Mouse (Mus musculus): ENCODE data around the gene Dna2. TPM values are rescaled to one million over a fixed set of nuclear protein-coding genes. Genes with fewer than 3 reads are reported as not detected.
A peak's percentile ranks its signal among the peaks of the same experiment; 100 is the strongest.

Gene Dna2
- total RNA-seq, 2 experiments from 2014 or later = 0.95 to 1.2 TPM

DNA sequence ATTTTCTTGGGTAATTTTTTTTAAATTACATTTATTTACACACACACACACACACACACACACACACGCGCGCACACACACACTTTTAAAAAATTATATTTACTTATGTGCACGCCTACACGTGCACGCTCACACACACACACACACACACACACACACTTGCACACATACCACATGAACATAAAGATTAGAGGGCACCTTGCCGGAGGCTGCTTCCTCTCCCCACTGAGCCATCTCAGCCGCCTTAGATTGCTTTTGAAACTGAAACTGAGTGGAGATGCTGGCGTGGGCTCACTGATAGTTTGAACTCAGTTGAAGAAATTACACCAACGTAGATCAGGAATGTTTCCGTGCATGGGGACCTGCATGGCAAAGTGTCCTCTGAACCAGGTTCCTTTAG lies 37.2 kb downstream of the Dna2 start:
- no peak for DNase-seq

DNA sequence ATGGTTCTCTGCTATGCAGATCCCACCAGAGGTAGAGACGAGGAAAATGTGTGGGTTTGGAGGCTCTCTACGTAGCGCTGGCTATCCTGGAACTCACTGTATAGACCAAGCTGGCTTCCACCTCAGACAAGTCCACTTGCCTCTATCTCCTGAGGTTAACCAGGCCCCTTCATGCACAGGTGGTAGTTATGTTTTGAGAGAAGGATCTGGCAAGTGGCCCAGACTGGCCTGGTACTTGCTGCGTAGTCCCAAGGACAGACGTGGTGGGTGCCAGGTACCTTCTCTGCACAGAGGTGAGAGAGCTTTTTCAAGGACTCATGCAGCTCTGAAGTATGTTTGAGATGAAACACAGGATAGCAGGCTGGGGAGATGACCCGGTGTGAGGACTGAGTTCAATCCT lies 37.7 kb downstream of the Dna2 start:
- DNase-seq = no peak

DNA sequence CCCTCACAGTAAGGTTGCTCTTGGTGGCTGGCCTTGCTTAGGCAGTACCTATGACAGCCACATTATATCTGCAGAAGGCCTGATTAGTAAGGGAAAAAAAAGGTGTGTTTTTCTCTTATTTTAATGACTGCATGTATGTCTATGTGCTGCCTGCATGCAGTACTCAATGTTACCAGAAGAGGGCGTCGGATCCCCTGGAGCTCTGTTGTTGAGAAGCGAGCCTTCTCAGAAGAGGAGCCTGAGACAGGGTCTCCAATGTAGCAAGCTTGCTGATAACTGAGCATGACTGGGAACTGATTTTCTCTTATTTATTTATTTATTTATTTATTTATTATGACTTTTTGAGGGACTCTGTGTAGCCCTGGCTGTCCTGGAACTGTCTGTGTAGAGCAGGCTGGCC lies 40.5 kb downstream of the Dna2 start:
- no peak for DNase-seq

DNA sequence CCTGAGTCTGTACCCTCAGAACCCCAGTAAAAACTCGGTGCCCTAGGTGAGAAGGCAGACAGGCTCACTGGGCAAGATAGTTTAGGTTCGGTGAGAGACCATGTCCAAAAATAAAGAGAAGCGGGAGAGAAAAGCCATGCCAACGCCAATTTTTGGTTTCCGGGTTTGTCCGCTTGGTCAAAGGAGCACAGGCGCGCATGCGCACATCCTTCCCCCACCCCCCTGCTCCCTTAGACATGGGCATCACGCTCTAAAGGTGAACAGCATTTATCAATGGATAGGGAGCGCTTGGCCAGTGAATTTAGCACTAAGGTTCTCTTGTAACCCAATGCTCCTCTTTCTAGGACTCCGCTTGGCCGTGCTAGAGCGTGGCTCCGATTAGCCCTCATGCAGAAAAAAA lies 43.8 kb downstream of the Dna2 start:
- DNase-seq = no peak

DNA sequence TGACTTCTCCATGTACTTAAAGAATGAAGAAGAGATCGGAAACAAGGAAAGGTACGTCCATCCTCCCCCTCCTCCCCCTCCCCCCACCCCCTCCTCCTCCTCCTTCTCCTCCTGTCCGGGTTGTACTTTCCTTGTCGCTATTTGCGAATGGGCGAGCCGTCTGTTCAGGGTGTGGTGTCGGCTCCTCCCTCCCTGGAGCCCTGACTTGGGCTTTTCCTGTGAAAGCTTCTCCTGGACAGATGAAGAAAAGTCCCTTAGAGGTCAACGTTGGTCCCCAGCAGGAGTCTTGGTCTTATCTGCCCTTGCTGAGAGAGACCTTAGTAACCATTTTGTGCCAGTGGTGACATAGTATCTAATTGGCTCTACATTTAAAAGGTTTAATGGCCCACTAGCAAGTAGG lies 47.2 kb downstream of the Dna2 start:
- no peak for DNase-seq

DNA sequence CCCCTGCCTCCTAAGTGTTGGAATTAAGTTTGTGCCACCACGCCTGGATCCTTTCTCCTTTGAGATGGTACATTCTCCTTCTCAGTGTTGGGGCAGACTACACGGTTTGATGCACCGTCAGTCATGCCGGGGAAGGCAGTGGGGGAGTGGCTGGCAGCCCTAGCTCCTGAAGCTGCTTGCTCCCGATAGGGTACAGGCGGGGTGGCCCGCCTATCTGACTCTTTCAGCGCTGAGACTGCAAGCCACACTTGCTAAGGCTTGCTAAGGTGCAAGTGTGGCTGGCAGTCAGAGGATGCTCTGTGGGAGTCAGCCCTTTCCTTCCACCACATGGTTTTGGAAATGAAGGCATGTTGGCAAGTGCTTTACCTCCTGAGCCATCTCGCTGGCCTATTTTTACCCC lies 53.8 kb downstream of the Dna2 start:
- no peak for DNase-seq

DNA sequence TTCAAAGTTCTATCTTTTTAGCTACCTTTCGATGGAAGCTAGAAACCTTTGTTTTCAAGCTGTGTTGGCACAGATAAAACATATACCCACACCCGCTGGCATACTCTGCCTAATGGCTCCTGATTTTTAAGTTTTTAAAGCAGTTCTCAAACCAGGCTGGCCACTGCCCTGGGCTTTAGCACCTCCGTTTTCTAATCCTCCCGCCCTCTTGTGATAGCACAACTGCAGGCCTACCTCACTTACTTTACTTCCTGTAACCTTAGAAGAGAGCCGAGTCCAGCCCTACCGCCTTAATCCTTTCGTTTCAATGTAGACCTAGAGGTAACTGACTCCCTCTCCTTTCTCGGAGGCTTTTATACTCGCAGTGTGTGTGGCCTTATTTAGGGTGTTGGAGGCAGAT lies 56.4 kb downstream of the Dna2 start:
- no peak for DNase-seq

DNA sequence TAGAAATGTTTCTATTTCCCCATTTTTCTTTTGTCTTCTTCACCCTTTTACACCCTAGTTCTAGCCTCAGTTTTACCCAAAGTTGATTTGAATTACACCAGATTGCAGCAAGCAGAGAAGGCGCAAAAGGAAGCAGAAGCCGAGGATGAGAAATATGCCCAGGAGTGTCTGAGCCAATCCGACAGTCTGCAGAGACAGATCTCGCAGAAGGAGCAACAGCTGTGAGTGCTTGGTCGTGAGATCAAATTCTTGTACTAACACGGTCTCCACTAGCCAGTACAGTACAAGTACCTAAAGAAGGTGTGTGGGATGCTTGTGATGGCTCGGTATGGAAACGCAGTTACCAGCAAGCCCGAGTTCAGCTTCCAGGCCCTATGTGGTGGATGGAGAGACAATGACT lies 57.7 kb downstream of the Dna2 start:
- DNase-seq = peak; percentile 48 to 57

DNA sequence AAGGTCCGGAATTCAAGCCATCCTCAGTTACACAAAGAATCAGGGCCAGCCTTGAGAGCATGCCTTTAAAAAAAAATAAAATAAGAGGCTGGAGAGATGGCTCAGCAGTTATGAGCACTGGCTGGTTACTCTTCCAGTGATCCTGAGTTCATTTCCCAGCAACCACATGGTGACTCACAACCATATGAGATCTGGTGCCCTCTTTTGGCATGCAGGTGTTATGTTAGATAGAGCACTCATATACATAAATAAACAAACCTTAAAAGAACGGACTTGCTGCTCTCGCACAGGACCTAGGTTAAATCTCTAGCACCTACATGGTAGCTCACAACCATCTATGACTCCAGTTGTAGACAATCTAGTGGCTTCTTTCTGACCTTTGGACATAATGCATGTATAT lies 61.4 kb downstream of the Dna2 start:
- no peak for DNase-seq

DNA sequence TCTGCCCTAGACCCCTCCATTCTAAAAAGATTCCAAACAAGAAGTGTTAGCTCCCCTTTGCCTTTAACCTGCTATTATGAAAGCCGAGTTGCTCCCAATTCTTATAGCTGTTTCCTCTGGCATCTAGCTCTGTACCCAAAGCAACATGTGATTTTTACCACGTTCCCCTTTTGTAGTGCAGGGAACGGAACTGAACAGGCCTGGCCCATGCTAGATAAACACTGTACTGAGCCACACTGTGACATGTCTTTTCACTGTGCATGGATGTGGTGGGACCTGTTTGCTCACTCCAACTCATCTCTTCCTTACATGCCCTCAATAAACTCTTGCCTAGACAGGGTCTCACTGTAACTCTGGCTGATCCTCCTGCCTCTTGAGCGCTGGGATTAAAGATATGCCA lies 63.4 kb downstream of the Dna2 start:
- DNase-seq = no peak

DNA sequence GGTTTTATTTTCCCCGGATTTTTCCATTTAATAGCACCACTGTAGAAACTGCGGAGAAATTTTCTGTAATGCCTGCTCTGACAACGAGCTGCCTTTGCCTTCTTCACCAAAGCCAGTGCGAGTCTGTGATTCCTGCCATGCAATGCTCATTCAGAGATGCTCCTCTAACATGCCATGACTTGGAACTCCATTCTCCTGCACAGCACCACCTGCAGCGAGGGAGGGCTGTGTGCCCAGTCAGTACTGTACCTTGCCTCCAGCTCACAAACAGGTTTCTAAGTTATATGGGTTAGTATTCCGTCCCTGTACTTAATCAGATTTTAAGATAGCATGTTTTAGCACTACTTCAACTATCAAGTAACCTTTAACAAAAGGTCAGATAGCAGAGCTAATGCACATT lies 64.7 kb downstream of the Dna2 start:
- no peak for DNase-seq

DNA sequence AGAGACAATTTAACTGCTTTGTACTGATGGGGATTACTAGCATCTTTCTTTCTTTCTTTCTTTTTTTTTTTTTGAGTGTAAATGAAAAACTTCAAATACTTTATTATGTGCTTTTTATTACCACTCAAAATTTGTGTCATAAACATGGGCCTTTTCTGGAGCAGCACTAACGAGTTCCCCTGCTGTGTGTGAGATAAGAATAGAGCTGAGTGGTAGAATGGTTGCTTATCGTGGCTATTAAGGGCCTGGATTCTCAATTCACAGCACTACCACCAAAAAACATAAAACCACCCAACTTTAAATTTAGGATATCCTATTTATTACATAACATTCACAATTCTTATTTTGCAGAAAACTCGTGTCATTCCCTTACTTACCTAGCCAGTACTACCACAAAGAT lies 66.7 kb downstream of the Dna2 start:
- no peak for DNase-seq

DNA sequence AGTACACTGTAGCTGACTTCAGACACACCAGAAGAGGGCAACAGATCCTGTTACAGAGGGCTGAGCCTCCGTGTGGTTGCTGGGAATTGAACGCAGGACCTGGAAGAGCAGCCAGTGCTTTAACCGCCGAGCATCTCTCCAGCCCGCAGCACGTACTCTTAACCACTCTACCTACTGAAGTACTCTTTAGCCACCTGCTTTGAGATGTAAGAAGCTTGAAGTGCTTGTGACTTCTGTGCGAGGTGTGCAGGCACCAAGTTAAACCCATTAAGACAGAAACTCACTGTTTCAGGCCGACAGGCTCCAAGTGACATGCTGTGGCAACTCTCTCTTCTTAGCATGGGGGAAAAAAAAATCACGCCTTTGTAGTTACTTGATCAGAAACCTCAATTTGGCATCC lies 67.3 kb downstream of the Dna2 start:
- DNase-seq = no peak

DNA sequence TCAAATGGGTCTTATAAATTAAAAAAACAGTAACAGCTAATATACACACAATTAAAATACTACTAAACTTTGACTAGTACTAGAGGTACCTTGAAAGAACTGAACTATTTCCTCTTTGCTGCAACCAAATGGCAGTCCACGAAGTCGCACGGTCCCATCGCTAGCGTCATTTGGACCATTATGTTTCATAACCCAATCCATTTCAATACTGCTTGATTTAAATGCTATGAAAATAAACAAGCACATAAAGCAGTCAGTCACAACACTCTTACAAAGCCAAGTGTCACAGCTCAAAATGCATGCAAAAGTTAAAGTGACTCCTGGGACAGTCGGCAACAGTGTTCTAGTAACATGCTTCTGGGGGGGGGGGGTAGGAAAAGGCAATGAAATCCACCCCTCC lies 72.5 kb downstream of the Dna2 start:
- DNase-seq = no peak

DNA sequence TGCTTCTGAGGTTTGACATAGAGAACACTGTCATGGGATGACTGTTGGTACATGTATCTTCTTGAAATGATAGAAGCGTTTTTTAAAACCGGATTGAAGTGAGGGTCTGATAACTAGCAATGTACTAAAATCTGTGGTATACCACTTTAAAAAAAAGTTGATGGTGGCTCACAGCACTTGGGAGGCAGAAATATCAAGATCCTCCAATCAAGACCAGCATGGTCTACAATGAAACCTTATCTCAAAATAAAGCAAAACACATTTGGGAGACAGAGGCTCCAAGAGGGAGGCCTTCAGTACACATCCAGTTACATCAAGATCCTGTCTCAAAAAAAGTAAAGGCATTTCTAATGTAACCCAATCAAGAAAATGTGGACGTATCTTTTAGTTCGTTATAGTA lies 74.9 kb downstream of the Dna2 start:
- DNase-seq = no peak

DNA sequence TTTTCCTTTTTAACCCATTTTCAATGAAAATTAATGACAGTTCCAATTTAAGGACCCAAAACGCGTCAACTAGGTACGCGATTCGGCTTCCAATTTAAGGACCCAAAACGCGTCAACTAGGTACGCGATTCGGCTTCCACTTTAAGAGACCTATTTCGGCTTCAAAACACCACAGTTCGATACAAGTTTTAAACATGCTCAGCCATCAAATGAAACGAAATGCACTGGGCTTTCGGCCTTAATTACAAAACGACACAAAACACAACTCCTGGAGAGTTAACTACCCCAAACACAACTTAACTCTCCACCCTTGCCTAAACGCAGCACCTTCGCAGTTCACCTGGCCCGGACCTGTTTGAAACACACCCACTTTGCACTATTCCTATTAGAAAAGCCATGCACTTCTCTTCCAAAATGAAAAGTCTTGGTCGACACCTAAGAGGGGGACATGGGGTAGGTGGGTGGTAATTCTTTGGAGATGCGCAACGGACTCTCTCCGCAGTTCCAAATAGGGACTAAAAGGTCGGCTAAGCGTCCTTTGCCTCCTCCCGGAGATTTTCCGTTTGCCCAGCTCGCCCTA lies 75.8 kb downstream of the Dna2 start:
- no peak for DNase-seq

DNA sequence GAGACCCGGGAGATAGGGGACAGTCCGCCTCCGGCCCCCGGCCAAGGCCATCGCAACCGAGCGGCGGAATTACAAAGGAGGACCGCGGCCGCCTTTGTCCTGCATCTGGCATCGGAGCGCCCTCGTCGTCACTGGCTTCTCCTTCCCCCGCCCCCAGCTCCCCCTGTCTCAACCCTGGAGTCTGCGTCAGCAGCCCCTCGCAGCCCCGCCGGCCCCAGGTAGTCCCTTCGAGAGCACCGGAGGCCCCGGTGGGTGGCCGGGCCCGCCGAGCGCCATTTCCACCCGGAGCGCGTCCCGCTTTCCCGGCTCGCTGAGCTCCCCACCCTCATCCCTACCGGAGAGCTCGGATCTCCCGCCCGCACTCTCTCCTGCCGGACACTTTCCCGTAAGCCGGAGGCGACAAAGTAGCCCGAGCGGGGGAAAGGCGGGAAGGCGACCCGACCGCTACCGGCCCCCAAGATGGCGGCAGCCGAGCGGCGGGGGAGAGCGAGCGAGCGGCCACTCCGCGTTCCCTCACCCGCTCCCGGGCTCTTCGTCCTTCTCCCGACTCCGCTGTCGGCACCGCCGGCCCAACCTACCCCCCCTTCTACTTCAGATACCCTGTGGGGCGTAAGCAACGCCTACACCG lies 76.4 kb downstream of the Dna2 start:
- peak; percentile 63 to 67 for DNase-seq

Other genes starting within 250 kb of the Dna2 start
- gene Stox1, start 220.9 kb upstream of the Dna2 start, total RNA-seq (2021) = 1 to 10 TPM; 1.9 to 4.1 TPM
- gene Ccar1, start 154.7 kb upstream of the Dna2 start, total RNA-seq (2021) = 10 to 100 TPM; 54.6 to 73.1 TPM
- gene Tet1, start 38.0 kb upstream of the Dna2 start, total RNA-seq (2021) = 10 to 100 TPM; 17.0 to 19.4 TPM
- gene Slc25a16, start 26.4 kb upstream of the Dna2 start, total RNA-seq (2021) = 10 to 100 TPM; 34.9 to 41.6 TPM
- 10 to 100 TPM; 63.8 to 77.0 TPM for gene Rufy2, start 33.2 kb downstream of the Dna2 start, total RNA-seq (2021)
- gene Hnrnph3, start 77.2 kb downstream of the Dna2 start, total RNA-seq (2021) = 10 to 100 TPM; 52.9 to 60.8 TPM
- 1 to 10 TPM; 1.7 to 2.3 TPM for gene Pbld2, start 77.3 kb downstream of the Dna2 start, total RNA-seq (2021)
- gene Pbld1, start 113.1 kb downstream of the Dna2 start, total RNA-seq (2021) = 1 to 10 TPM in 1 of 2 experiments, under 1 TPM in 1; 0.30 to 1.1 TPM
- gene Atoh7, start 152.6 kb downstream of the Dna2 start, total RNA-seq (2021) = 1 to 10 TPM; 1.6 to 2.5 TPM

Measured in layer of hippocampus, postnatal 36 days (tissue).